Mouse (Mus musculus): Measurements from ENCODE around the gene Gm37240. TPM values are rescaled to one million over a fixed set of nuclear protein-coding genes. Genes with fewer than 3 reads are reported as not detected.
A peak's percentile ranks its signal among the peaks of the same experiment; 100 is the strongest.

Gm37240 gene
- polyA plus RNA-seq (2014; fragmentation: Nextera tagmentation; extraction: Ambion mirVana) = 10.7 and 13.4 TPM in 2 replicates

DNA sequence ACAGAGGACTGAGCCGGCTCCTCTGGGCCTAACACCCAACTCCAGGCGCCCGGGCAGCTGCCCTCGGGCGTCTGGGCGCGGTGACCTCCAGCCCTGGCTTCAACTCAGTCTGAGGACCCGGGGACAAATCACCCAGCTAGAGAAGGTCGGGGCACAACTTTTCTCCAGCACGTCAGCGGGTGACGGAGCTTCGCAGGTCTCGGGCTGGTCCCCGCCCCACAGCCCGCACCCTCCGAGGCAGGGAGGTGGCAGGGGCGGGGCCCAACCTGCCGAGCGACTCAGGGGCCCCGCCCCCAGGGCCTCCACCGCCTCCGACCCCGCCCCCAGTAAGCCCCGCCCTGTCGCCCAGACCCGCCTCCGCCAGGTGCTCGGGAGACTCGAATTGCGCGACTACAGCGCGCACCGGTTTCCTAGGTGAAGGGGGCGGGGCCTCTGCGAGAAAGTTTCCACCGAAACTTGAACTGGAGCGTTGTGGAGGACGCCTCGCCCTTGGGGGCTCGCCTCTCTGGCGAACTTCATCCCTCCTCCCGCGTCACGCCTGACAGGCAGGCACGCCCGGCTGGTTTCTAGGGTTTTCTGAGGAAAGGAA, at the start of gene Gm37240, which contains the start of gene Glt28d2:
TSS of gene Gm37240 (minus strand) at position 280 of the 589 bp plus-strand sequence.
TSS of gene Glt28d2 (minus strand) at position 278 of the 589 bp plus-strand sequence.
- DNase-seq (ENCODE audit: low spot score) = peak; percentile 96
- peak within 1 kb of the TSS; percentile 68 for H3K27ac ChIP-seq (replicated peaks; ENCODE audit: low read depth, low read length)
- H3K9me3 ChIP-seq (ENCODE audit: control insufficient read depth, low read length) = no peaks in the 10 kb centered on the region
- H3K36me3 ChIP-seq (ENCODE audit: control insufficient read depth, insufficient read depth, low read length) = no peaks in the 10 kb centered on the region
- H3K4me2 ChIP-seq (ENCODE audit: low read depth, low read length) = peak within 1 kb of the TSS; percentile 86
- peak within 1 kb of the TSS; percentile 66 for H3K9ac ChIP-seq (ENCODE audit: low read depth, low read length)
- H3K4me3 ChIP-seq (ENCODE audit: low read depth, low read length) = peak within 1 kb of the TSS; percentile 53
- no peaks in the 10 kb centered on the region for H3K27me3 ChIP-seq (replicated peaks; ENCODE audit: control insufficient read depth, insufficient read depth, low read length)
- 0% methylated on average over 17 of the region's 48 CpGs for WGBS
- H3K4me1 ChIP-seq (ENCODE audit: control insufficient read depth, insufficient read depth, low read length) = peaks cover 12% of the 10 kb centered on the region
- ATAC-seq (ENCODE audit: low read depth) = peak; percentile 94

DNA sequence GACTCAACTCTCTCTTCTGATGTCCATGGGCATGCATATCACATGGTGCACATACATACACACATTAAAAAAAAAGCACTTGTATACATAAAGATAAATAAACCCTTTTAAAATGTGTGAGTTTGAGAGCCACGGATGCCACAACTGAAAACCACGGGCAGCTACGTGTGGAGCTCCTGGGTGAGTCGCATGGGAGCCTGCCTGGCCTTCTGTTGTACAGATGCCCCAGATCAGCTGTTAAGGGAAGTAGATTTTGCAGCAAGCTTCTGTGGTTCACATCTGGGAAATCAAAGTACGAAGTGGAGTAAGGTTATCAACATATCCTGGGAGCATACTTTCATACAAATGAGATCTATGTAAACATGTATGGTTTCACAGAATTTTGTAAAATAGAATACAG, 46.3 kb upstream of the Gm37240 start:
- H3K36me3 ChIP-seq (ENCODE audit: control insufficient read depth, insufficient read depth, low read length) = no peaks in the 10 kb centered on the region
- H3K9me3 ChIP-seq (ENCODE audit: control insufficient read depth, low read length) = no peaks in the 10 kb centered on the region
- DNase-seq (ENCODE audit: low spot score) = no peak
- H3K4me2 ChIP-seq (ENCODE audit: low read depth, low read length) = no peak overlapping the region
- H3K4me1 ChIP-seq (ENCODE audit: control insufficient read depth, insufficient read depth, low read length) = no peaks in the 10 kb centered on the region
- H3K9ac ChIP-seq (ENCODE audit: low read depth, low read length) = no peak overlapping the region
- H3K27me3 ChIP-seq (replicated peaks; ENCODE audit: control insufficient read depth, insufficient read depth, low read length) = no peaks in the 10 kb centered on the region
- ATAC-seq (ENCODE audit: low read depth) = no peak
- no peak overlapping the region for H3K27ac ChIP-seq (replicated peaks; ENCODE audit: low read depth, low read length)
- H3K4me3 ChIP-seq (ENCODE audit: low read depth, low read length) = no peak overlapping the region
- 82% methylated on average over 5 of the region's 5 CpGs for WGBS

DNA sequence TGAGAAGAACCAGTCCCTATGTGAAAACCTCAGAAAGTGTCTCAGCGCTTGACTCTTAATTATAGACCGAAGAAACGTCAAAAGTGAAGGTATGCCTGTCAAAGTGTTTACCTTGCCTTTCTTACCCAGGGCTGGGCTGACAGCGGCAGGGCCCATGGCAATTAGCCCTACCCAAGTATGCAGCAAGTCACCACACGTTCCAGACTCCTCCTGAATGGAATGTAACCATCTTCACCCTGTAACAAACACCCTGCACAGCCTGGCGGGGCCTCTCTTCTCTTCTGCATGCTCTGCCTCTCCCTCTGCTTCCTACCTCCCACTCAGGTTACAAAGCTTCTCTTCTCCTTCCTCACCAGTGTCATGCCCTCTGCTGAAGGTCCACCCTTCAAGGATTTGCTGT, 44.5 kb upstream of the Gm37240 start:
- Histone ChIP-seq H3K9me3 (ENCODE audit: control insufficient read depth, low read length) (no peaks in the 10 kb centered on the region), H3K4me3 (ENCODE audit: low read depth, low read length) (no peak overlapping the region), H3K9ac (ENCODE audit: low read depth, low read length) (no peak overlapping the region), H3K27me3 (replicated peaks; ENCODE audit: control insufficient read depth, insufficient read depth, low read length) (no peaks in the 10 kb centered on the region), H3K4me1 (ENCODE audit: control insufficient read depth, insufficient read depth, low read length) (no peaks in the 10 kb centered on the region), H3K36me3 (ENCODE audit: control insufficient read depth, insufficient read depth, low read length) (no peaks in the 10 kb centered on the region), H3K4me2 (ENCODE audit: low read depth, low read length) (no peak overlapping the region), H3K27ac (replicated peaks; ENCODE audit: low read depth, low read length) (no peak overlapping the region; the same call in 1 of the 2 replicates)
- WGBS = 70% methylated on average over 6 of the region's 6 CpGs
- peak; percentile 77 for DNase-seq (ENCODE audit: low spot score)
- ATAC-seq (ENCODE audit: low read depth) = peak; percentile 88

DNA sequence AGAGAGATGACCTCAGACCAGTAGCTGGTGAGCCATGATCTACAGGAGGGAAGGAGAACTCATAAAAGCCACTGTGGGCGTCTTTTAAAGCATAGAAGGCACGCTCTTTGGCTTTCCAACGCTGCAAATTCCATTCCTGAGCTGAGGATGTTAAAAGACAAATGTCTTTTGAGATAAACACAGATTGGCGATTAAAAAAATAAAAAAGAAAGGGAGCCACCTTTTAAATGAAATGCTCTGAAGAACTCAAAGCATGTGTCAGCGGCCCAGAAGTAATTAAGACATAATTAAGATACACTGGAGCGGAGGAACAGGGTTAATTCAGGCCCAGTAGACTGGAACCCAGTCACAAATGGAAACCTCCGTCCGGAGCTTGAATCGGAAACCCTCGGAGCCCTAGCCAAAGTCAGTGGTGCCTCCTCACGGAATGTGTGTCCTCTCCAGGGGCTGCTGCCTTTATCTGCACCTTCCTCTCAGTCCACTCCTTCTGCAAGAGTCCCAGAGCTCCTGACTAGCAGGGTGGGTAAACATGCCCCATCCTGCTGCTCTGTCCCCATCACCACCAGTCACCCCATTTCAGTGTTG, 43.4 kb upstream of the Gm37240 start:
- no peak overlapping the region for H3K9ac ChIP-seq (ENCODE audit: low read depth, low read length)
- H3K4me1 ChIP-seq (ENCODE audit: control insufficient read depth, insufficient read depth, low read length) = no peaks in the 10 kb centered on the region
- H3K9me3 ChIP-seq (ENCODE audit: control insufficient read depth, low read length) = no peaks in the 10 kb centered on the region
- no peaks in the 10 kb centered on the region for H3K36me3 ChIP-seq (ENCODE audit: control insufficient read depth, insufficient read depth, low read length)
- ATAC-seq (ENCODE audit: low read depth) = no peak
- DNase-seq (ENCODE audit: low spot score) = no peak
- H3K27ac ChIP-seq (replicated peaks; ENCODE audit: low read depth, low read length) = no peak overlapping the region
- no peak overlapping the region for H3K4me2 ChIP-seq (ENCODE audit: low read depth, low read length)
- no peak overlapping the region for H3K4me3 ChIP-seq (ENCODE audit: low read depth, low read length)
- WGBS = 78% methylated on average over 11 of the region's 11 CpGs
- no peaks in the 10 kb centered on the region for H3K27me3 ChIP-seq (replicated peaks; ENCODE audit: control insufficient read depth, insufficient read depth, low read length)

DNA sequence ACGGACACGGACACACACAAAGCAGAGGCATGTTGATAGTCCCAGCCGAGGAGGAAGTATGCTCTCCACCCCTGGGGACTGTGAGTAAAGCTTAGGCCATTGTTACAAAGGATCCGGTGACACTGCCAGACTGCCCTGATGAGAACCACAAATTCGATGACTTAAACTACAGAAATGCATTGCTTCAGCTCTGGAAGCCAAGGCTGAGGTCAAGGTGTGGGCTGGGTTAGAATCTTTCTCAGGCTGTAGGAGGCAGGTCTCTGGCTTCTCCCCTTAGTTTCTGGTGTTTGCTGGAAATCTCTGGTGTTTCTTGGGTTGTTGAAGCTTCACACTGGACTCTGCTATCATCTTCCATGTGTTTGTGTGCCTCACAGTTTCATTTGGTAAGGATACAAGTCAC, 42.4 kb upstream of the Gm37240 start:
- no peaks in the 10 kb centered on the region for H3K36me3 ChIP-seq (ENCODE audit: control insufficient read depth, insufficient read depth, low read length)
- no peaks in the 10 kb centered on the region for H3K4me1 ChIP-seq (ENCODE audit: control insufficient read depth, insufficient read depth, low read length)
- no peaks in the 10 kb centered on the region for H3K9me3 ChIP-seq (ENCODE audit: control insufficient read depth, low read length)
- DNase-seq (ENCODE audit: low spot score) (no peak), ATAC-seq (ENCODE audit: low read depth) (0 out of 2 replicates have a peak, but pooled peaks have one; percentile 34)
- 77% methylated on average over 5 of the region's 5 CpGs for WGBS
- no peak overlapping the region for H3K27ac ChIP-seq (replicated peaks; ENCODE audit: low read depth, low read length)
- no peak overlapping the region for H3K4me3 ChIP-seq (ENCODE audit: low read depth, low read length)
- no peak overlapping the region for H3K9ac ChIP-seq (ENCODE audit: low read depth, low read length)
- H3K27me3 ChIP-seq (replicated peaks; ENCODE audit: control insufficient read depth, insufficient read depth, low read length) = no peaks in the 10 kb centered on the region
- no peak overlapping the region for H3K4me2 ChIP-seq (ENCODE audit: low read depth, low read length)

DNA sequence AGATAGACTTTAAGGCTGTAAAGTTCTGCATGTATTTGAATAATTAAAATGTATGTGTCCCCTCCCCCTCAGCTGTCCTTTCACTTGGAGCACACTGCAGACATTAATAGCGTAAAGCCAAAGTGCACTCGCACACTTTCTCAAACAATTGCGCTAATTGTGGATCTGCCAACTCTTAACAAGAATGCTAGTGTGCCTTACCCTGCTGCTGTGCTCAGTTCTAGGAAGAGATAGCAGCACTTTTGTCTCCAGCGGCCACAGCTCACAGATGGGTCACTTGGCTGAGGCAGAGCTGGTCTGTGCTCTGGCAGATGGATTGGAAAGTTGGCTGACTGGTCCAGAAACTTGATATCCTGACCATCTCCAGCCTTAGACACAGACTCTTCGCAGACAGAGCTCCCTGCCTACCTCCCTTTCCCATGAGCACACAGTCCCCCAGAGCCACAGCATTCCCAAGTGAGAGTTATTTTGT, 40.9 kb upstream of the Gm37240 start:
- Histone ChIP-seq H3K27ac (replicated peaks; ENCODE audit: low read depth, low read length) (no peak overlapping the region), H3K4me1 (ENCODE audit: control insufficient read depth, insufficient read depth, low read length) (no peaks in the 10 kb centered on the region), H3K27me3 (replicated peaks; ENCODE audit: control insufficient read depth, insufficient read depth, low read length) (no peaks in the 10 kb centered on the region), H3K9me3 (ENCODE audit: control insufficient read depth, low read length) (no peaks in the 10 kb centered on the region), H3K9ac (ENCODE audit: low read depth, low read length) (no peak overlapping the region), H3K36me3 (ENCODE audit: control insufficient read depth, insufficient read depth, low read length) (no peaks in the 10 kb centered on the region), H3K4me2 (ENCODE audit: low read depth, low read length) (no peak overlapping the region), H3K4me3 (ENCODE audit: low read depth, low read length) (no peak overlapping the region)
- ATAC-seq (ENCODE audit: low read depth) (no peak), DNase-seq (ENCODE audit: low spot score) (peak; percentile 16)
- WGBS = 80% methylated on average over 5 of the region's 5 CpGs

DNA sequence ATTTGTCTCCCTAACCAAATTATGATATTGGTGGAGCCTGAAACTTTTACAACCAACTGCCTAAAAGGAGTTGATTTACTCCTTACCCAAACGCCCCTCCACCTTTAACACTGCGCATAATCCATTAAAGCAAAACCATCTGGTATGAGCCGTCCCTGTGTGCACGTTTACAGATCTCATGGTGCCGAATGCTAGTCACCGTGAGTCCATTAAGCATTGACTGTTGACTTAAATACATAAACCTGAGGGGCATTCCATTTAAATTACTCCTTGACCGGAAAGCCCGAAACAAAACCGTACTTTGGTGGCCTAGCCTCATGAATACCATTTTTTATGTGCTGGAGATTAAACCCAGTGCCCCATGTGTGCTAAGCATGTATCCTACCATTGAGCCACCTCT, 40.0 kb upstream of the Gm37240 start:
- Histone ChIP-seq H3K9me3 (ENCODE audit: control insufficient read depth, low read length) (no peaks in the 10 kb centered on the region), H3K36me3 (ENCODE audit: control insufficient read depth, insufficient read depth, low read length) (no peaks in the 10 kb centered on the region), H3K4me2 (ENCODE audit: low read depth, low read length) (no peak overlapping the region), H3K27me3 (replicated peaks; ENCODE audit: control insufficient read depth, insufficient read depth, low read length) (no peaks in the 10 kb centered on the region), H3K4me3 (ENCODE audit: low read depth, low read length) (no peak overlapping the region), H3K9ac (ENCODE audit: low read depth, low read length) (no peak overlapping the region), H3K4me1 (ENCODE audit: control insufficient read depth, insufficient read depth, low read length) (no peaks in the 10 kb centered on the region), H3K27ac (replicated peaks; ENCODE audit: low read depth, low read length) (no peak overlapping the region)
- DNase-seq (ENCODE audit: low spot score) (no peak), ATAC-seq (ENCODE audit: low read depth) (no peak)
- WGBS = 55% methylated on average over 9 of the region's 9 CpGs

DNA sequence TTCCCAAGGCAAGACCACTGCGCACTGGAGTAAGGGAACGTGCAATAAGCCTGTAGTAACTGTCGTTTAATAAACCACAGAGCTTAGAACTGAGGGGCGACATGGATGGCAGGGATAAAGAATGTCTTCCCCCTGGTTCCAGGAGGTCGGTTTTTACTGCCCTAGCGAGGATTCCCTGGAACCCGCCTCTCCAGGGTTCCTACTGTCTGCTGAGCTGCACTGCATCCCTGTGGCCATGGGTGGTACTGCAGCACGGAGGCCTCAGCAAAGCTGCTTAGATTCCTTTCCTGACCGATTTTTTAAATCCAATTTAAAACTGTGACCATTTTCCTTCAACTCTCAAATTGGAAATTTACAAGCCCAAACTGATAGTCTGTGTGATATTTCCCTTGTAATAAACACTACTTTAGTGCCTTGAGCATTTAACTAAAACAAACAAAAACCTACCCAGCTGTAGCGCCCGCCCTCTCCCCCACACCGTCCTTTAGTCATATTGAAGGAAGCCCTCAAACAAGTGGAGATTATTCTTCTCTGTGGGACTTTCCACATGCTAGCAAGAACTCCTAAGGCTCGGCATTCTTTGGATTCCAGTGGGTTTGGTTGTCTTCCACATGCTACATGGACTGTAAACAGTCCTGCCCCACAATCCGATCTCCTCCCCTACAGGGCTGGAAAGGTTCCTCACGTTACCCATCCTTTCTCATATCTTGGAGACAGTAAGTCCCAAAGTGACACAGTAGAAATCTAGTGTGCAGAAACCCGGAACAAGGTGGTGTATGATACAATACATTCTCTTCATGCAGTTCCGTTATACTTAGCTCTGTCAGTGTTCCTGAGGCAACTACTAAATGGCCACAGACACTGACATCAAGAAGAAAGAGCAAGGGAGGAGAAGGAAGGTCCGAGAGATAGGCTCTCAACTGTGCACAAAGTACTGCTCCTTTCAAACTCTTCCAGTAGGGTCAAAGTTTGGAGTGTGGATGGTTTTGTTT, 36.9 kb upstream of the Gm37240 start:
- H3K27me3 ChIP-seq (replicated peaks; ENCODE audit: control insufficient read depth, insufficient read depth, low read length) = no peaks in the 10 kb centered on the region
- H3K9me3 ChIP-seq (ENCODE audit: control insufficient read depth, low read length) = no peaks in the 10 kb centered on the region
- WGBS = 35% methylated on average over 18 of the region's 18 CpGs
- no peak overlapping the region for H3K9ac ChIP-seq (ENCODE audit: low read depth, low read length)
- DNase-seq (ENCODE audit: low spot score) (peak; percentile 87), ATAC-seq (ENCODE audit: low read depth) (peak; percentile 79)
- H3K27ac ChIP-seq (replicated peaks; ENCODE audit: low read depth, low read length) = no peak overlapping the region
- H3K4me2 ChIP-seq (ENCODE audit: low read depth, low read length) = peak overlapping the region; percentile 37
- H3K4me1 ChIP-seq (ENCODE audit: control insufficient read depth, insufficient read depth, low read length) = no peaks in the 10 kb centered on the region
- H3K4me3 ChIP-seq (ENCODE audit: low read depth, low read length) = no peak overlapping the region
- no peaks in the 10 kb centered on the region for H3K36me3 ChIP-seq (ENCODE audit: control insufficient read depth, insufficient read depth, low read length)
